Mouse (Mus musculus): ENCODE data around the gene Tenm2.

DNA sequence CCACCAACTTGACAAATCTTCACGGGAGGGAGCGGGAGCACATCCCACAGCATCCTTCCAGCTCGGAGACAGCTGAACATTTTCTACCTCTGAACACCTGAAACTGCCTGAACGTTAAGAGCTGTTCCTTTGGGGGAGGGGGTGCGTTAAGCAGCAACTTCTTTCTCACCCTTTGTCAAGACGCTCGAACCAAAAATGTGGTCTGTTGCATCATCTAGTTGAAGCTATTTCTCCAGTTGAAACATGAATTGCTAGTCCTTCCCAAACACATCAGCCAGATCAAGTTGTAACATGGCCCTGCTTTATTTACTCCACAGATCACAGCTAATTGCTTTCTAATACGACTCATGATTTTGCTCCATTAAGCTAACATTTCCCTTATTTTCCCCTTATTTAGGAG, 799.5 kb downstream of the Tenm2 start:
- TF ChIP-seq CTCF (IDR thresholded peaks at IDR 0.05; ENCODE audit: control insufficient read depth, insufficient read depth, insufficient replicate concordance, low read depth, low read length) (no peak), POLR2A (IDR thresholded peaks at IDR 0.05; ENCODE audit: control insufficient read depth, low read depth, low read length) (no peak)

Measured in testis, adult 2 months (tissue).